Mouse (Mus musculus): ENCODE data around the gene Usp32. TPM values are rescaled to one million over a fixed set of nuclear protein-coding genes. Genes with fewer than 3 reads are reported as not detected.

Usp32 gene
- polyA plus RNA-seq, 2 experiments, result 14.4 to 25.6 TPM

DNA sequence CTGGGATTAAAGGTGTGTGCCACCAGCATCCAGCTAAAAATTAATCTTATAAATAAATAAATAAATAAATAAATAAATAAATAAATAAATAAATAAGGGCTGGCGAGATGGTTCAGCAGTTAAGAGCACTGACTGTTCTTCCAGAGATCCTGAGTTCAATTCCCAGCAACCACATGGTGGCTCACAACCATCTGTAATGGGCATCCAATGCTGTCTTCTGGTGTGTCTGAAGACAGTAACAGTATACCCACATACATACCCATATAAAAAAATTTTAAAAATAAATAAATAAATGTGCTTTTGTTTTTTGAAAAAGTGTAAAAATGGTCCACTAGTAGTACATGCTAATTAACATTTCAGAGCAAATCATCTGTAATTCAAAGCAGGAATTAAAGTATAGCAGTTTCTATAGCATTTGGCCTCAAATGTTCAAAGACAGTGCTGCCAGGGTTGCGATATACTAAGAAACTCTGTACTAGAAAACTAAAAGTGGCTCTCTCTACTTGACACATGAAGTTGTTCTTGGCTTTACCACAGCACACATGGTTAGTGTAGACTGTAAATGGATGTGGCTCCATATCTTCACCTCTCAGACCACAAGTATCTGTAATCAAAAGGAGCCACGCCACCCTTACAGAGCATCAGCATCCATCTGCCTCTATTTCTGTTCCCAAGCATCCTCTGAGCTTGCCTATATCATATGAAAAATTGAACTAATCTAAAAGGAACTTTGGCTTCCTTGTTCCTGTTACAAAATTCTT, 23.7 kb downstream of the Usp32 start:
- Histone ChIP-seq H3K9ac (replicated peaks) (peak overlapping the region; percentile 68), H3K27ac (peak overlapping the region; percentile 91), H3K27me3 (ENCODE audit: control insufficient read depth, insufficient read depth, low read length) (no peaks in the 10 kb centered on the region), H3K4me2 (ENCODE audit: low read depth) (peak overlapping the region; percentile 70), H3K4me3 (ENCODE audit: insufficient read depth in 1 of 2, low read depth in 2 of 2, low read length in 2 of 2) (no peak overlapping the region), H3K4me1 (replicated peaks; ENCODE audit: control insufficient read depth in 2 of 2, insufficient read depth in 2 of 2, low read length in 1 of 2) (peaks cover 53 to 67% of the 10 kb centered on the region in 2 experiments), H3K36me3 (replicated peaks; ENCODE audit: control insufficient read depth, insufficient read depth, low read depth) (peaks cover 8% of the 10 kb centered on the region), H3K9me3 (ENCODE audit: control insufficient read depth, low read length) (no peaks in the 10 kb centered on the region)
- TF ChIP-seq CTCF (IDR thresholded peaks at IDR 0.05; ENCODE audit: low read depth) (no peak), EP300 (IDR thresholded peaks at IDR 0.05; ENCODE audit: low read depth) (peak; percentile 97)
- DNase-seq (ENCODE audit: low read depth in 3 of 3, low spot score in 3 of 3), result peak; percentile 89 to 92 (median 90)
- peak; percentile 98 for ATAC-seq (ENCODE audit: insufficient read depth)
- 18% methylated on average over 3 of the region's 3 CpGs for WGBS (ENCODE audit: insufficient replicate concordance)

DNA sequence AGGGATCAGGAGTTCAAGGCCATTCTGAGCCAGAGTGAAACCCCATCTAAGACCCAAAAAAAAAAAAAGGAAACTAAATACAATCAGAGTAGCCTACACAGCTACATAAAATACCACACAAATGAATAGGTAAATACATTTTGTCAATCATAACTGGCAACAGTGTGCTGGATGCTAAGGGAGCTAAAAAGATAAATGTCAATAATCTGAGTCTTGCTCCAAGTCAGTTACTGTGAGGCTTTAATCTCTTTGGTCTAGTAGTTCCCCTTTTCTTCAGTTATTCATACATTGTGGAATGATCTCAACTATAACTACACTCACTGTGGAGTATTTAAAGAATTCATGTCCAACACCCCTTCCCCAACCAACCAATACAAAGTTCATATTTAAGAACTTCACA, 30.0 kb downstream of the Usp32 start:
- ATAC-seq (ENCODE audit: insufficient read depth), result no peak
- H3K9me3 ChIP-seq (ENCODE audit: control insufficient read depth, low read length), result no peaks in the 10 kb centered on the region
- no peak overlapping the region for H3K4me3 ChIP-seq (ENCODE audit: insufficient read depth in 1 of 2, low read depth in 2 of 2, low read length in 2 of 2)
- TF ChIP-seq EP300 (IDR thresholded peaks at IDR 0.05; ENCODE audit: low read depth), result no peak
- TF ChIP-seq CTCF (IDR thresholded peaks at IDR 0.05; ENCODE audit: low read depth), result no peak
- H3K4me1 ChIP-seq (replicated peaks; ENCODE audit: control insufficient read depth in 2 of 2, insufficient read depth in 2 of 2, low read length in 1 of 2), result peaks cover 60 to 74% of the 10 kb centered on the region in 2 experiments
- H3K27ac ChIP-seq, result peak overlapping the region; percentile 80
- DNase-seq (ENCODE audit: low read depth in 3 of 3, low spot score in 3 of 3), result no peak
- H3K4me2 ChIP-seq (ENCODE audit: low read depth), result no peak overlapping the region; the same call in 1 of the 2 replicates
- peak overlapping the region; percentile 49 for H3K9ac ChIP-seq (replicated peaks)
- peaks cover 17% of the 10 kb centered on the region for H3K36me3 ChIP-seq (replicated peaks; ENCODE audit: control insufficient read depth, insufficient read depth, low read depth)
- no peaks in the 10 kb centered on the region for H3K27me3 ChIP-seq (ENCODE audit: control insufficient read depth, insufficient read depth, low read length)

DNA sequence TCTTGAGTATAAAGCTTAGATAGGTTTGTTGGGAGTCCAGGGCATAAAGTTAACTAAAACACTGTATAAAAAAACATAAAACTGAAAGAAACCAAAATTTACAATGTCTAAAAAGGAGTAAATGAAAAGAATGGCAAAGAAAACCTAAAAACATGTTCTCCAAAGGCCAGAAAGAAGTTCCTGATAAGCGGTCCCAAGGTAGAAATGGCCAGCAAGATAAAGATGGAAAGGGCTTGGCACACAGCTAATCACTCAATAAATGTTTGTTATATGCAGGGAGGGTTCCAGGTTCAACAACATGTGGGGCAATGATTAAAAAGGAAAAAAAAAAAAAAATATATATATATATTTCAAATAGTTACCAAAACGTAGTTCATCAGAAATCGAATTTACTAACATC, 32.7 kb downstream of the Usp32 start:
- Histone ChIP-seq H3K27me3 (ENCODE audit: control insufficient read depth, insufficient read depth, low read length) (no peaks in the 10 kb centered on the region), H3K27ac (peak overlapping the region; percentile 97), H3K4me2 (ENCODE audit: low read depth) (peak overlapping the region; percentile 62), H3K9me3 (ENCODE audit: control insufficient read depth, low read length) (no peaks in the 10 kb centered on the region), H3K4me3 (ENCODE audit: insufficient read depth in 1 of 2, low read depth in 2 of 2, low read length in 2 of 2) (no peak overlapping the region), H3K9ac (replicated peaks) (peak overlapping the region; percentile 67; the same call in 1 of the 2 replicates), H3K4me1 (replicated peaks; ENCODE audit: control insufficient read depth in 2 of 2, insufficient read depth in 2 of 2, low read length in 1 of 2) (peaks cover 54 to 66% of the 10 kb centered on the region in 2 experiments), H3K36me3 (replicated peaks; ENCODE audit: control insufficient read depth, insufficient read depth, low read depth) (peaks cover 16% of the 10 kb centered on the region)
- ATAC-seq (ENCODE audit: insufficient read depth), result peak; percentile 84
- DNase-seq (ENCODE audit: low read depth in 3 of 3, low spot score in 3 of 3), result peak; percentile 85 to 91 (median 90)
- peak; percentile 98 for TF ChIP-seq EP300 (IDR thresholded peaks at IDR 0.05; ENCODE audit: low read depth)
- TF ChIP-seq CTCF (IDR thresholded peaks at IDR 0.05; ENCODE audit: low read depth), result no peak
- WGBS (ENCODE audit: insufficient replicate concordance), result 14% methylated on average over 3 of the region's 3 CpGs

DNA sequence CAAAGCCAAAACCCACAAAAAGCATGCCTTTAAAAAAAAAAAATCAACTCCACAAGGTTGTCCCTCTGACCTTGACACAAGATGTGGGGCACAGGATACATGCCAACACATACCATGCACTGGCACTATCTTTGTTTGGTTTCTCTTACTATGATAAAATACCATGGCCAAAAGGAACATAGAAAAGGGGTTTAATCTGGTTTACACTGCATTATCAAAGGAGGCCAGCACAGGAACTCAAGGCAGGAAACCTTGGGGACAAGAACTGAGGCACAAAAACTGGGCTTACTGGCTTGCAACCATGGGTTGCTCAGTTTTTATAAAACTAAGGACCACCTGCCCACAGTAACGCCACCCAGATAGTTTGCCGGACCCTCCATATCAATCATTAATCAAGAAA, 34.1 kb downstream of the Usp32 start:
- 29% methylated on average over 2 of the region's 2 CpGs for WGBS (ENCODE audit: insufficient replicate concordance)

DNA sequence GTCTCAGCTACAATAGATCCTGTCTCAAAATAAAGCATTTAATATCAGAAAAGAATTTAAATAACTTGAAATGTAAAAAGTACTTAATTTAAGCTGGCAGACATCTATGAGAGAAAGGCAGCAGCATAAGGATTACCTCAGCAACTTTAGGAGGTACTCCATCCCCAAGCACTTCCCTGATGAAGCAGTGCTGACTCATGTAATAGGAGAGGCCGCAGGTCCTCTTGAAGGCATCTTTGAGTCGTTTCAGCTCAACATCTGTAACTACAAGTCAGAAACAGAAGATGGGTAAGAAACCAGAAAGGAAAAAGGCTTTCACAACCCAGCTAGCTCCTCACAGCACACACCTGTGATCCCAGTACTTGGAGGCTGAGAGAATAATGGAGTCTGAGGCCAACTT, 36.2 kb downstream of the Usp32 start:
- H3K27ac ChIP-seq, result peak overlapping the region; percentile 94
- 36% methylated on average over 2 of the region's 2 CpGs for WGBS (ENCODE audit: insufficient replicate concordance)
- peak overlapping the region; percentile 58 for H3K4me2 ChIP-seq (ENCODE audit: low read depth)
- no peak for TF ChIP-seq EP300 (IDR thresholded peaks at IDR 0.05; ENCODE audit: low read depth)
- no peak for TF ChIP-seq CTCF (IDR thresholded peaks at IDR 0.05; ENCODE audit: low read depth)
- no peaks in the 10 kb centered on the region for H3K27me3 ChIP-seq (ENCODE audit: control insufficient read depth, insufficient read depth, low read length)
- H3K9ac ChIP-seq (replicated peaks), result peak overlapping the region; percentile 59
- peaks cover 40 to 46% of the 10 kb centered on the region in 2 experiments for H3K4me1 ChIP-seq (replicated peaks; ENCODE audit: control insufficient read depth in 2 of 2, insufficient read depth in 2 of 2, low read length in 1 of 2)
- peaks cover 15% of the 10 kb centered on the region for H3K36me3 ChIP-seq (replicated peaks; ENCODE audit: control insufficient read depth, insufficient read depth, low read depth)
- peak overlapping the region in 1 of 2 experiments; percentile 1; a peak in 2 of 4 replicates for H3K4me3 ChIP-seq (ENCODE audit: insufficient read depth in 1 of 2, low read depth in 2 of 2, low read length in 2 of 2)
- H3K9me3 ChIP-seq (ENCODE audit: control insufficient read depth, low read length), result no peaks in the 10 kb centered on the region
- ATAC-seq (ENCODE audit: insufficient read depth) (peak; percentile 72), DNase-seq (ENCODE audit: low read depth in 3 of 3, low spot score in 3 of 3) (peak; percentile 56 to 59 (median 59))

More for the DNA sequence above, 34.1 kb downstream of the Usp32 start:
- DNase-seq (ENCODE audit: low read depth in 3 of 3, low spot score in 3 of 3) (peak in 2 of 3 experiments; percentile 50 to 64), ATAC-seq (ENCODE audit: insufficient read depth) (peak; percentile 52)
- TF ChIP-seq EP300 (IDR thresholded peaks at IDR 0.05; ENCODE audit: low read depth) (peak; percentile 55), CTCF (IDR thresholded peaks at IDR 0.05; ENCODE audit: low read depth) (no peak)
- H3K4me3 ChIP-seq (ENCODE audit: insufficient read depth in 1 of 2, low read depth in 2 of 2, low read length in 2 of 2), result no peak overlapping the region
- H3K27ac ChIP-seq, result peak overlapping the region; percentile 97
- no peaks in the 10 kb centered on the region for H3K9me3 ChIP-seq (ENCODE audit: control insufficient read depth, low read length)
- peak overlapping the region; percentile 67 for H3K9ac ChIP-seq (replicated peaks)
- no peaks in the 10 kb centered on the region for H3K27me3 ChIP-seq (ENCODE audit: control insufficient read depth, insufficient read depth, low read length)
- H3K4me1 ChIP-seq (replicated peaks; ENCODE audit: control insufficient read depth in 2 of 2, insufficient read depth in 2 of 2, low read length in 1 of 2), result peaks cover 54 to 65% of the 10 kb centered on the region in 2 experiments
- peak overlapping the region; percentile 62 for H3K4me2 ChIP-seq (ENCODE audit: low read depth)
- peaks cover 15% of the 10 kb centered on the region for H3K36me3 ChIP-seq (replicated peaks; ENCODE audit: control insufficient read depth, insufficient read depth, low read depth)

All from liver, embryonic 14.5 days (tissue).